In the genomic region with DNA sequence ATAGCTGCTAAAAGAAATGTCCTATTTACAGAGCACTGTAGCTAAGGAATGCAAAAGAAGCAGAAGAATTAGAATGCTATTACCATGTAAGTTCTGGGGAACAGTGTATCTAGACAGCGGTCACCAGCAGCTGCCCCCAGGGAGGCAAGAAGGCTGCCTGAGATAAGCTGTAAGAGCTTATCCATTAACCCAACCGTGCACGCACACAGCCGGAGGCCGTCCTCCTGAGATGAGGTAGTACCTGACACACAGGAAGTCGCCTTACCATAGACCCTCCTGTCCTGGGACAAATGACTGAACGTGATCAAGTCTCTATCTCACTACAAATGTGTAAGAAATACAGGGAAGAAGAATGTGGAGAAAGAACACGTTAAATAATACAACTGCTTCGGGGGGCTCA, we compare ENCODE assay signal across 14 mouse cellular contexts. TPM values are rescaled to one million over a fixed set of nuclear protein-coding genes. Genes with fewer than 3 reads are reported as not detected.
DNase-seq lines count a peak whose midpoint lies in the region; ATAC-seq lines count a peak whose summit lies in the region.
"Had no signal": no experiment of that assay in that cellular context is flagged by ENCODE, and none has a peak within 500 bp of the region (broad histone marks: within the 10 kb centered on the region; RNA-seq: fewer than 3 reads in every experiment).

No protein-coding gene starts in this region.

- no peaks in the 10 kb centered on the region for H3K4me1 ChIP-seq in embryonic facial prominence, embryonic 11.5 days (ENCODE audit: control insufficient read depth, insufficient read depth, low read length)
- H3K4me1 ChIP-seq in embryonic facial prominence, embryonic 10.5 days, result no peaks in the 10 kb centered on the region
- peaks cover 52% of the 10 kb centered on the region for H3K4me1 ChIP-seq in liver, embryonic 12.5 days
- H3K4me1 ChIP-seq in stomach, embryonic 15.5 days, result no peaks in the 10 kb centered on the region

- H3K9me3 ChIP-seq in embryonic facial prominence, embryonic 11.5 days (replicated peaks; ENCODE audit: control insufficient read depth, low read length), result no peaks in the 10 kb centered on the region
- no peaks in the 10 kb centered on the region for H3K9me3 ChIP-seq in embryonic facial prominence, embryonic 10.5 days
- 0 out of 2 replicates have a peak, but pooled peaks cover 3% of the 10 kb centered on the region for H3K9me3 ChIP-seq in liver, embryonic 12.5 days (replicated peaks)
- H3K9me3 ChIP-seq in stomach, embryonic 15.5 days, result no peaks in the 10 kb centered on the region

- 92% methylated on average over 9 of the region's 9 CpGs for WGBS in embryonic facial prominence, embryonic 11.5 days
- 93% methylated on average over 9 of the region's 9 CpGs for WGBS in embryonic facial prominence, embryonic 10.5 days
- 14% methylated on average over 9 of the region's 9 CpGs for WGBS in liver, embryonic 12.5 days (ENCODE audit: insufficient replicate concordance)
- WGBS in stomach, embryonic 15.5 days, result 75% methylated on average over 9 of the region's 9 CpGs

- H3K36me3 ChIP-seq in embryonic facial prominence, embryonic 11.5 days (replicated peaks; ENCODE audit: control insufficient read depth, insufficient read depth, low read depth, low read length), result peaks cover 2% of the 10 kb centered on the region
- H3K36me3 ChIP-seq in embryonic facial prominence, embryonic 10.5 days (replicated peaks), result peaks cover 73% of the 10 kb centered on the region
- peaks cover 51% of the 10 kb centered on the region for H3K36me3 ChIP-seq in liver, embryonic 12.5 days
- H3K36me3 ChIP-seq in stomach, embryonic 15.5 days, result peaks cover 6% of the 10 kb centered on the region; the same call in 1 of the 2 replicates

- H3K9ac ChIP-seq in embryonic facial prominence, embryonic 11.5 days (replicated peaks; ENCODE audit: low read length), result no peak overlapping the region
- peak overlapping the region; percentile 64 for H3K9ac ChIP-seq in liver, embryonic 12.5 days
- no peak overlapping the region for H3K9ac ChIP-seq in stomach, embryonic 15.5 days

- H3K27ac ChIP-seq in embryonic facial prominence, embryonic 11.5 days (replicated peaks; ENCODE audit: low read depth, low read length), result no peak overlapping the region
- H3K27ac ChIP-seq in embryonic facial prominence, embryonic 10.5 days (replicated peaks), result no peak overlapping the region
- H3K27ac ChIP-seq in liver, embryonic 12.5 days, result peak overlapping the region; percentile 93
- H3K27ac ChIP-seq in stomach, embryonic 15.5 days, result no peak overlapping the region
- H3K27ac ChIP-seq: macrophage had no signal

- no peak overlapping the region for H3K4me3 ChIP-seq in embryonic facial prominence, embryonic 11.5 days (ENCODE audit: low read depth, low read length)
- no peak overlapping the region for H3K4me3 ChIP-seq in embryonic facial prominence, embryonic 10.5 days
- 0 out of 2 replicates have a peak overlapping the region, but pooled peaks have one; percentile 2 for H3K4me3 ChIP-seq in liver, embryonic 12.5 days
- H3K4me3 ChIP-seq in stomach, embryonic 15.5 days (replicated peaks), result no peak overlapping the region

- H3K27me3 ChIP-seq in embryonic facial prominence, embryonic 11.5 days (ENCODE audit: control insufficient read depth, insufficient read depth, low read length), result no peaks in the 10 kb centered on the region
- H3K27me3 ChIP-seq in embryonic facial prominence, embryonic 10.5 days (replicated peaks; ENCODE audit: low read depth, poor library complexity, severe bottlenecking), result no peaks in the 10 kb centered on the region
- H3K27me3 ChIP-seq in liver, embryonic 12.5 days (replicated peaks), result no peaks in the 10 kb centered on the region
- no peaks in the 10 kb centered on the region for H3K27me3 ChIP-seq in stomach, embryonic 15.5 days (replicated peaks)

- no peak overlapping the region for H3K4me2 ChIP-seq in embryonic facial prominence, embryonic 11.5 days (ENCODE audit: low read depth, low read length)
- peak overlapping the region; percentile 57 for H3K4me2 ChIP-seq in liver, embryonic 12.5 days
- no peak overlapping the region for H3K4me2 ChIP-seq in stomach, embryonic 15.5 days

- 0 out of 2 replicates have a peak, but pooled peaks have one; percentile 59 for ATAC-seq in embryonic facial prominence, embryonic 11.5 days (replicated peaks; ENCODE audit: insufficient number of reproducible peaks, low FRiP score, low TSS enrichment, low read depth)
- ATAC-seq in liver, embryonic 12.5 days, result peak; percentile 100
- peak; percentile 98 for ATAC-seq in stomach, embryonic 15.5 days (ENCODE audit: insufficient read depth, low FRiP score, low read depth)

- no peak for DNase-seq in embryonic facial prominence, embryonic 11.5 days (ENCODE audit: low spot score)
- DNase-seq in embryonic facial prominence, embryonic 10.5 days (ENCODE audit: low spot score), result no peak
- DNase-seq in spleen, adult 12 weeks (ENCODE audit: low spot score), result peak; percentile 66
- DNase-seq in spleen, adult 18-20 months, result no peak
- no peak for DNase-seq in layer of hippocampus, postnatal 14 days (ENCODE audit: low spot score in 2 of 2)
- no peak for DNase-seq in adrenal gland, postnatal 36 days
- DNase-seq: cerebellum, adult 11-12 months; gastrocnemius, postnatal 10 days; heart, postnatal 36 days; kidney, postnatal 36 days; left cerebral cortex, postnatal 4 days had no signal

RNA-seq across cellular contexts. Expression of a gene that starts 43.6 kb away (rescaled TPM):
- 75.4 and 77.3 TPM in 2 replicates for polyA plus RNA-seq in embryonic facial prominence, embryonic 11.5 days (2014; fragmentation: Nextera tagmentation; extraction: Ambion mirVana)
- polyA plus RNA-seq in embryonic facial prominence, embryonic 10.5 days (2016; fragmentation: Nextera tagmentation; extraction: Ambion mirVana), result 83.6 and 94.9 TPM in 2 replicates
- 61.4 and 65.9 TPM in 2 replicates for polyA plus RNA-seq in liver, embryonic 12.5 days (2016; fragmentation: Nextera tagmentation; extraction: Ambion mirVana)
- 43.2 and 43.8 TPM in 2 replicates for polyA plus RNA-seq in stomach, embryonic 15.5 days (2015; fragmentation: Nextera tagmentation; extraction: Ambion mirVana)
- 10 to 100 TPM; 57.5 to 58.6 TPM for total RNA-seq in layer of hippocampus, postnatal 14 days (2021)
- 10 to 100 TPM; 38.9 to 43.8 TPM for total RNA-seq in adrenal gland, postnatal 36 days (2021)

RNA-seq across cellular contexts. Expression of a gene that starts 53.7 kb away (rescaled TPM):
- 49.4 and 57.7 TPM in 2 replicates for polyA plus RNA-seq in embryonic facial prominence, embryonic 11.5 days (2014; fragmentation: Nextera tagmentation; extraction: Ambion mirVana)
- polyA plus RNA-seq in embryonic facial prominence, embryonic 10.5 days (2016; fragmentation: Nextera tagmentation; extraction: Ambion mirVana), result 46.9 and 51.7 TPM in 2 replicates
- polyA plus RNA-seq in liver, embryonic 12.5 days (2016; fragmentation: Nextera tagmentation; extraction: Ambion mirVana), result 33.4 and 33.6 TPM in 2 replicates
- polyA plus RNA-seq in stomach, embryonic 15.5 days (2015; fragmentation: Nextera tagmentation; extraction: Ambion mirVana), result 37.9 and 39.0 TPM in 2 replicates
- 10 to 100 TPM; 19.8 to 21.0 TPM for total RNA-seq in layer of hippocampus, postnatal 14 days (2021)
- total RNA-seq in adrenal gland, postnatal 36 days (2021), result 10 to 100 TPM; 14.6 to 21.7 TPM
